Mouse (Mus musculus): ENCODE data around the gene Amdhd2.

GRCm38 (mm10) chr17:24210591-24210990 is 47.0 kb upstream of the Amdhd2 start:
- TF ChIP-seq CTCF (IDR thresholded peaks at IDR 0.05; ENCODE audit: insufficient read depth, low read length) (no peak), POLR2A (IDR thresholded peaks at IDR 0.05; ENCODE audit: borderline replicate concordance, extremely low read depth, low read depth, low read length) (no peak)
